Mouse (Mus musculus): ENCODE measurements around the gene Pyroxd1. TPM values are rescaled to one million over a fixed set of nuclear protein-coding genes. Genes with fewer than 3 reads are reported as not detected.

The Pyroxd1 gene
- polyA plus RNA-seq, 1 experiment from 2014 or later = 17.5 TPM

Other genes with a start within 250 kb of the Pyroxd1 start
- 2.9 and 3.4 TPM in 2 replicates for gene Slco1a6, start 137.1 kb upstream of the Pyroxd1 start, polyA plus RNA-seq (2015; fragmentation: Nextera tagmentation; extraction: Ambion mirVana)
- gene Iapp, start 47.2 kb upstream of the Pyroxd1 start, polyA plus RNA-seq (2015; fragmentation: Nextera tagmentation; extraction: Ambion mirVana) = 0.27 TPM in 1 of 2 replicates, not detected in the other
- gene Slco1a5, start 22.7 kb upstream of the Pyroxd1 start, polyA plus RNA-seq (2015; fragmentation: Nextera tagmentation; extraction: Ambion mirVana) = 0.06 and 0.12 TPM in 2 replicates
- 22.6 and 28.9 TPM in 2 replicates for gene Recql, start 41.4 kb downstream of the Pyroxd1 start, polyA plus RNA-seq (2015; fragmentation: Nextera tagmentation; extraction: Ambion mirVana)
- 101 and 103 TPM in 2 replicates for gene Golt1b, start 41.6 kb downstream of the Pyroxd1 start, polyA plus RNA-seq (2015; fragmentation: Nextera tagmentation; extraction: Ambion mirVana)
- 0.59 and 1.1 TPM in 2 replicates for gene Spx, start 67.8 kb downstream of the Pyroxd1 start, polyA plus RNA-seq (2015; fragmentation: Nextera tagmentation; extraction: Ambion mirVana)
- 0.23 and 1.3 TPM in 2 replicates for gene Gys2, start 127.5 kb downstream of the Pyroxd1 start, polyA plus RNA-seq (2015; fragmentation: Nextera tagmentation; extraction: Ambion mirVana)
- gene Ldhb, start 162.3 kb downstream of the Pyroxd1 start, polyA plus RNA-seq (2015; fragmentation: Nextera tagmentation; extraction: Ambion mirVana) = 697 and 713 TPM in 2 replicates
- 24.4 and 26.8 TPM in 2 replicates for gene Kcnj8, start 226.0 kb downstream of the Pyroxd1 start, polyA plus RNA-seq (2015; fragmentation: Nextera tagmentation; extraction: Ambion mirVana)

Measured in kidney, embryonic 15.5 days (tissue).